Mouse (Mus musculus) v-Abl transformed pro-B cells (cell line): ENCODE results near the gene Kxd1.

Experiments used
- in situ Hi-C, 2 experiments: fragments of 400-800 bp; cut with MboI; formaldehyde crosslinking; loops; one replicate each; pipeline ENCODE4 v1.15.1; 2025; ENCODE audit not compliant: unreplicated experiment in 2 of 2

Kxd1 gene

GRCm38 (mm10) chr8:70551558-70552161 is 23.9 kb upstream of the Kxd1 start:
- in situ Hi-C loops = loop anchor here in 1 of 2 experiments (5.0 kb wide), 1 partner anchor 36 kb away; no protein-coding TSS in a partner anchor

- in situ Hi-C loops = loop anchor here in 1 of 2 experiments (5.0 kb wide), 1 partner anchor 38 kb away; no protein-coding TSS in a partner anchor
Measured at GRCm38 (mm10) chr8:70549412-70550184, 21.8 kb upstream of the Kxd1 start.

GRCm38 (mm10) chr8:70547762-70548161 is 20.0 kb upstream of the Kxd1 start:
- in situ Hi-C loops = no loop called here

GRCm38 (mm10) chr8:70546412-70546811 is 18.7 kb upstream of the Kxd1 start:
- in situ Hi-C loops = no loop called here

GRCm38 (mm10) chr8:70544200-70544687 is 16.5 kb upstream of the Kxd1 start:
- in situ Hi-C loops = no loop called here

GRCm38 (mm10) chr8:70541081-70541480 is 13.3 kb upstream of the Kxd1 start:
- in situ Hi-C loops = no loop called here

GRCm38 (mm10) chr8:70540507-70541071 is 12.8 kb upstream of the Kxd1 start:
- in situ Hi-C loops = no loop called here

GRCm38 (mm10) chr8:70540013-70540506 is 12.3 kb upstream of the Kxd1 start:
- in situ Hi-C loops = no loop called here

GRCm38 (mm10) chr8:70539077-70539813 is 11.5 kb upstream of the Kxd1 start, which contains the start of gene Ell:
Ell (plus strand) TSS chr8:70539457.
- in situ Hi-C loops = no loop called here

- in situ Hi-C loops = no loop called here
Measured at GRCm38 (mm10) chr8:70538633-70539076, 10.9 kb upstream of the Kxd1 start.

- in situ Hi-C loops = no loop called here
Measured at GRCm38 (mm10) chr8:70538024-70538579, 10.3 kb upstream of the Kxd1 start.

- in situ Hi-C loops = no loop called here
Measured at GRCm38 (mm10) chr8:70535701-70536100, 7.9 kb upstream of the Kxd1 start.

GRCm38 (mm10) chr8:70535221-70535620 is 7.5 kb upstream of the Kxd1 start:
- in situ Hi-C loops = no loop called here

GRCm38 (mm10) chr8:70534281-70534680 is 6.5 kb upstream of the Kxd1 start:
- in situ Hi-C loops = no loop called here

GRCm38 (mm10) chr8:70530314-70530713 is 2.6 kb upstream of the Kxd1 start:
- in situ Hi-C loops = no loop called here

GRCm38 (mm10) chr8:70529741-70530161 is 2.0 kb upstream of the Kxd1 start:
- in situ Hi-C loops = no loop called here

GRCm38 (mm10) chr8:70529299-70529698 is 1.5 kb upstream of the Kxd1 start:
- in situ Hi-C loops = no loop called here

- in situ Hi-C loops = no loop called here
Measured at GRCm38 (mm10) chr8:70528182-70528797, 534 bp upstream of the Kxd1 start.

- in situ Hi-C loops = no loop called here
Measured at GRCm38 (mm10) chr8:70527111-70527511, 645 bp downstream of the Kxd1 start.
